Mouse (Mus musculus): ENCODE results near the gene Dhdh. TPM values are rescaled to one million over a fixed set of nuclear protein-coding genes. Genes with fewer than 3 reads are reported as not detected.
A peak's percentile ranks its signal among the peaks of the same experiment; 100 is the strongest.
"Not testable (repeated sequence)": the region's sequence is repeated elsewhere in the genome, so short reads cannot be mapped to it uniquely, and the experiment has no call there.

Dhdh gene
- polyA plus RNA-seq, 1 experiment from 2014 or later, result 1.4 TPM

DNA sequence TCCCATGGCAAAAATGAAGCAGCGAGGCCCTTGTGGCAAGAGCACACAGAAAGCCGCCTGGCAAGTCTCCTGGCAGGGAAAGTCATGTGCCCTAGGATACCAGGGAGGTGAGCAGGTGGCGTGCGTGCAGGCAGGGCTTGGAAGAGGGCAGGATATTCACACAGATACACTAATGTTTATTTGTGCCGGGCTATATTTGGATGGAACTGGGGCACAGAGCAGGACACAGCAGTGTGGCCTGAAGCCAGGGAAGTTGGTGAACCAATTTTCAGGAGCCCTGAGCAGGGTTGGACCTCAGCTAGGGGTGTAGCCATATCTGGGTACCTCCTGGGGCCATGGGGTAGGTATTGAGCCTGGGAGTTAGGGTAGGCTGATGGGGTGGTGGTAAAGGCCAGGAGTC, 4.3 kb upstream of the Dhdh start:
- Histone ChIP-seq H3K4me3 (ENCODE audit: low read depth, low read length) (no peak overlapping the region), H3K27ac (ENCODE audit: low read depth, low read length) (no peak overlapping the region), H3K9me3 (replicated peaks; ENCODE audit: control insufficient read depth, low read length) (no peaks in the 10 kb centered on the region), H3K4me1 (ENCODE audit: control insufficient read depth, insufficient read depth, low read length) (no peaks in the 10 kb centered on the region; the same call in 1 of the 2 replicates), H3K4me2 (ENCODE audit: low read length) (no peak overlapping the region), H3K27me3 (replicated peaks; ENCODE audit: control insufficient read depth, insufficient read depth, low read length) (no peaks in the 10 kb centered on the region), H3K36me3 (ENCODE audit: control insufficient read depth, insufficient read depth, low read length) (peaks cover 60% of the 10 kb centered on the region), H3K9ac (ENCODE audit: low read length) (no peak overlapping the region)
- 96% methylated on average over 5 of the region's 5 CpGs for WGBS
- ATAC-seq (no peak), DNase-seq (ENCODE audit: low spot score) (no peak)

DNA sequence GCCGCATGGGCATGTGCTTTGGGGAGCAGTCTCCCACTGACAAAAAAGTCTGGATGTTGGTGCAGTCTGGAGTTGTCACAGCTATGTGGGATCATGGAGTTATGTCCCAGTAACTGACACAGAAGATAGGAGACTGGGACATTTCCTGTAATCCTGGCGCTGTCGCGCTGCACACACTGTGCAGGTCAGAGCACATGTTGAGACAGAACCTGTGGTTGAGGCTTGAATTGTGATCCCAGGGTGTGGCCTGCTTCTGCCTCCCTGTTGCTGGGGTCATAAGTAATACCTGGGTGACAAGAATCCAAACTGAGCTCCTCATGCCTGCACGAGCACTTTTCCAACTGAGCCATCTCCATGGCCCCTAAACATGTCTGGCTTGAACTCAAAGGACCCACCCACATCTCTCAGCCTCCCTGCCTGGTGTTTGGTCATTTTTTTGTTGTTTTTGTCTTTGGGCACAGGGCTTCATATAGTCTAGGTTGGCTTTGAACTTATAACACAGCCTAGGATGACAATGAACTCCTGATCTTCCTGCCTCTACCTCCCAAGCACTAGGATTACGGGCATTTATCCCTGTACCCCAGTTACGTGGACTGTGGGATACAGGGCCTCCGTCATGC, 3.7 kb upstream of the Dhdh start:
- Histone ChIP-seq H3K27me3 (replicated peaks; ENCODE audit: control insufficient read depth, insufficient read depth, low read length) (no peaks in the 10 kb centered on the region), H3K9me3 (replicated peaks; ENCODE audit: control insufficient read depth, low read length) (no peaks in the 10 kb centered on the region), H3K9ac (ENCODE audit: low read length) (no peak overlapping the region), H3K4me3 (ENCODE audit: low read depth, low read length) (no peak overlapping the region), H3K36me3 (ENCODE audit: control insufficient read depth, insufficient read depth, low read length) (peaks cover 54% of the 10 kb centered on the region), H3K27ac (ENCODE audit: low read depth, low read length) (no peak overlapping the region), H3K4me2 (ENCODE audit: low read length) (no peak overlapping the region), H3K4me1 (ENCODE audit: control insufficient read depth, insufficient read depth, low read length) (no peaks in the 10 kb centered on the region; the same call in 1 of the 2 replicates)
- no peak for DNase-seq (ENCODE audit: low spot score)
- 96% methylated on average over 8 of the region's 8 CpGs for WGBS
- ATAC-seq, result no peak

DNA sequence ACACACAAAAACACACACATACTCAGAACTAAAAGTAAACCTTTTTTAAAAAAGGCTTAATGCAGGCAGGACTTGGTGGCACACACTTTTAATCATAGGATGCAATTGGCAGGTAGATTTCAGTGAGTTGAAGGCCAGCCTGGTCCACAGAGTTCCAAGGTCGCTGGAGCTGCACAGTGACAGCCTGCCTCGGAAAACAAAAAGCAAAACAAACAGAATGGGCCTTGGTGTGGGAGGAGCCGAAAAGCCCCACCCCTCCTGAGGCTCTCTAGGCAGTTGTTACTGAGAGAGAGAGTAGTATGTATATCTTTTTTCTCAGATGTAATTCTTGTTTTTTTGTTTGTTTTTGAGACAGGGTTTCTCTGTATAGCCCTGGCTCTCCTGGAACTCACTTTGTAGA, 2.7 kb upstream of the Dhdh start:
- no peaks in the 10 kb centered on the region for H3K27me3 ChIP-seq (replicated peaks; ENCODE audit: control insufficient read depth, insufficient read depth, low read length)
- WGBS, result 23% methylated on average over 3 of the region's 3 CpGs
- DNase-seq (ENCODE audit: low spot score) (no peak), ATAC-seq (no peak)
- no peak overlapping the region for H3K27ac ChIP-seq (ENCODE audit: low read depth, low read length)
- H3K36me3 ChIP-seq (ENCODE audit: control insufficient read depth, insufficient read depth, low read length), result peaks cover 43% of the 10 kb centered on the region
- H3K4me3 ChIP-seq (ENCODE audit: low read depth, low read length), result no peak overlapping the region
- no peak overlapping the region for H3K4me2 ChIP-seq (ENCODE audit: low read length)
- H3K9me3 ChIP-seq (replicated peaks; ENCODE audit: control insufficient read depth, low read length), result no peaks in the 10 kb centered on the region
- H3K4me1 ChIP-seq (ENCODE audit: control insufficient read depth, insufficient read depth, low read length), result no peaks in the 10 kb centered on the region; the same call in 1 of the 2 replicates
- no peak overlapping the region for H3K9ac ChIP-seq (ENCODE audit: low read length)

DNA sequence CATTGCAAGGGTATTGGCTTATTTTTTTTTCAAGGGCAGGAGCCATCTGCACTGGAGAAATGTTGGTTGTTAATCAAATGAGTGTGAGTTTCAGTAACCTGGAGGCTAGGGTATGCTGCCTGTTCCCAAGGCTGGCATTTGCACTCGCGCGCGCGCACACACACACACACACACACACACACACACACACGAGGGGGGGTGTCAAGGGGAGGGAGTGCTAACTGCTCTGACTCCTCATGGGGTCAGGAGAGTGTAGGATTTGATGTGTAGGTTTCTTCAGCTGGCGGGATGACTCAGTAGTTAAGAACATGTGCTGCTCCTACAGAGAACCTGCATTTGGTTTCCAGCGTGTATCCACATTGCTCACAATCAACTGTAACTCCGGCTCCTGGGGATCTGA, 2.2 kb upstream of the Dhdh start:
- Histone ChIP-seq H3K9me3 (replicated peaks; ENCODE audit: control insufficient read depth, low read length) (no peaks in the 10 kb centered on the region), H3K4me3 (ENCODE audit: low read depth, low read length) (no peak overlapping the region), H3K4me1 (ENCODE audit: control insufficient read depth, insufficient read depth, low read length) (no peaks in the 10 kb centered on the region; the same call in 1 of the 2 replicates), H3K4me2 (ENCODE audit: low read length) (no peak overlapping the region), H3K27me3 (replicated peaks; ENCODE audit: control insufficient read depth, insufficient read depth, low read length) (no peaks in the 10 kb centered on the region), H3K27ac (ENCODE audit: low read depth, low read length) (no peak overlapping the region), H3K9ac (ENCODE audit: low read length) (no peak overlapping the region), H3K36me3 (ENCODE audit: control insufficient read depth, insufficient read depth, low read length) (peaks cover 38% of the 10 kb centered on the region)
- DNase-seq (ENCODE audit: low spot score) (no peak), ATAC-seq (0 out of 2 replicates have a peak, but pooled peaks have one; percentile 19)
- 58% methylated on average over 9 of the region's 9 CpGs for WGBS

DNA sequence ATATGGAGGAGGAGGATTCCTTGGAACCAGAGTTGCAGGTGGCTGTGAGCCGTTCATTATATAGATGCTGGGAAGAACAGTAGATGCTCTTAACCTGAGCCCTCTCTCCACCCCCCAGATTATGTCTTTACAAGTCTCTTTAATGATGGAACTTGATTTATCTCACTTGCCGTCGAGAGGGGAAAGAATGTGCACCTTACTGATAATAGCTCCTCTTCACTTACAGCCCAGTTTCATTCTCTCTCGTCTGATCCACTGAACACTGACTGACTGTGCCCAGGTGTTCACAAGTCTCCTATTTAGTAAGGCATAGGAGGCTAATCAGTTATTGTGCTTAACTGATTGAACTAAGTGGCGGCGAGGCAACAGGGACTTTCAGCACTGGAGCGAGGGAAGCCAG, 973 bp upstream of the Dhdh start:
- no peak overlapping the region for H3K4me2 ChIP-seq (ENCODE audit: low read length)
- no peak overlapping the region for H3K4me3 ChIP-seq (ENCODE audit: low read depth, low read length)
- ATAC-seq (no peak), DNase-seq (ENCODE audit: low spot score) (no peak)
- no peaks in the 10 kb centered on the region for H3K27me3 ChIP-seq (replicated peaks; ENCODE audit: control insufficient read depth, insufficient read depth, low read length)
- no peak overlapping the region for H3K9ac ChIP-seq (ENCODE audit: low read length)
- WGBS, result 89% methylated on average over 7 of the region's 7 CpGs
- no peaks in the 10 kb centered on the region for H3K9me3 ChIP-seq (replicated peaks; ENCODE audit: control insufficient read depth, low read length)
- H3K4me1 ChIP-seq (ENCODE audit: control insufficient read depth, insufficient read depth, low read length), result no peaks in the 10 kb centered on the region; the same call in 1 of the 2 replicates
- no peak overlapping the region for H3K27ac ChIP-seq (ENCODE audit: low read depth, low read length)
- H3K36me3 ChIP-seq (ENCODE audit: control insufficient read depth, insufficient read depth, low read length), result peaks cover 26% of the 10 kb centered on the region

DNA sequence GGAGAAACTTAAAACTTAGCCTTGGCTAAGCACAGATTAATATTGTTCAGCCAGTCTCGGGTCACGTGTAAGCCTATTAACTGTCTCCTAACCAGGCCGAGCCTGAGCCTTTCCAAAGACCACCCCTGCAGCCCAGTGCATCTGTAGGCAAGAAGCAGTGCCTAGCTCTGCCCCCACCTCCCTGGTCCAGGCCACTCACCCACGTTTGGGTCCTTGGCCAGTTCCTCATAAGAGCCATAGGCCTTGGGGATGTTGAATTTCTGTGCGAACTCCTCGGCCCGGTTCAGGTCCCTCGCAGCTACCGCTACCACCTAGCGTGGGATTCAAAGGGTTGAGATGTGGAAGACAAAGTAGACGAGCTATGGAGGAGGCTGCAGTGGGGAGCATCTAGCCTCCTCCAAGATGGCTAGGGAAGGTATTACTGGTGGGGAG, 728 bp downstream of the Dhdh start:
- Histone ChIP-seq H3K27me3 (replicated peaks; ENCODE audit: control insufficient read depth, insufficient read depth, low read length) (no peaks in the 10 kb centered on the region), H3K4me1 (ENCODE audit: control insufficient read depth, insufficient read depth, low read length) (no peaks in the 10 kb centered on the region; the same call in 1 of the 2 replicates), H3K36me3 (ENCODE audit: control insufficient read depth, insufficient read depth, low read length) (peaks cover 9% of the 10 kb centered on the region; the same call in 1 of the 2 replicates), H3K9me3 (replicated peaks; ENCODE audit: control insufficient read depth, low read length) (no peaks in the 10 kb centered on the region), H3K4me2 (ENCODE audit: low read length) (peak overlapping the region; percentile 63), H3K4me3 (ENCODE audit: low read depth, low read length) (peak overlapping the region; percentile 38), H3K27ac (ENCODE audit: low read depth, low read length) (peak overlapping the region; percentile 46), H3K9ac (ENCODE audit: low read length) (peak overlapping the region; percentile 68)
- ATAC-seq, result peak; percentile 53
- peak; percentile 27 for DNase-seq (ENCODE audit: low spot score)
- WGBS, result 16% methylated on average over 11 of the region's 11 CpGs

DNA sequence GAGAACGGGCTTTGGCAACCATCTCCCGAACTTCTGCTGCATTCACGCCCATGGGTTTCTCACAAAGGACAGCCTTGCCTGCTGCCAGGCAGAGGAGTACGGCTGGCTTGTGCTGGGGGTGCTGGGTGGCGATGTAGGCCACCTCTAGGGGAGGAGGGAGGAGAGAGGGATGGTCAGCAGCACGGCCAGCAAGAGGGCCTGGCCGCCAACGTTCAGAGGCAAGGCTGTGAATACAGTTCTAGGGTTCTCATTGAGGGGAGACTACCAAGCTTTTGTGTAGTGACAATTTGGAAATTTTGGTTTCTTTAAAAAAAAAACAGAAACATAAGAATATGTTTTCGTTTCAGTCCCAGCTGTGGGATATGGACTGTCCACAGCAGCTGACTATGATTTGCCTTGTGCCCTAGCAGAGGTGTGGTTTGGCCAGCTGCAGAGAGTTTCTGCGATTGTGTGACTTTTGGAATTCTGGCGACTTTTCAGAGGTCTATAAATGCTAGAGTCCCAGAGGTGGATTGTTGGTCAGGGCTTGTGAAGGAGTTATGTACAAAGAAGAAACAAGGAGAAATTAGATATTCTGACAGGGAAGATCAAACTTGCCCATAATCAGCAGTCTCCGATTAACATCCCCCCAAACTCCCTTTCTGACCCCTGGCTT, 1.7 kb downstream of the Dhdh start, which contains the start of gene Gm45808:
Gm45808 (minus strand) TSS at position 51 of the 655 bp plus-strand sequence.
- Histone ChIP-seq H3K27ac (ENCODE audit: low read depth, low read length) (no peak within 1 kb of the TSS), H3K4me2 (ENCODE audit: low read length) (no peak within 1 kb of the TSS), H3K9me3 (replicated peaks; ENCODE audit: control insufficient read depth, low read length) (no peaks in the 10 kb centered on the region), H3K4me1 (ENCODE audit: control insufficient read depth, insufficient read depth, low read length) (no peaks in the 10 kb centered on the region; the same call in 1 of the 2 replicates), H3K27me3 (replicated peaks; ENCODE audit: control insufficient read depth, insufficient read depth, low read length) (no peaks in the 10 kb centered on the region), H3K9ac (ENCODE audit: low read length) (no peak within 1 kb of the TSS), H3K36me3 (ENCODE audit: control insufficient read depth, insufficient read depth, low read length) (peaks cover under 1% of the 10 kb centered on the region; the same call in 1 of the 2 replicates), H3K4me3 (ENCODE audit: low read depth, low read length) (no peak within 1 kb of the TSS)
- DNase-seq (ENCODE audit: low spot score) (no peak), ATAC-seq (no peak)
- WGBS, result 77% methylated on average over 12 of the region's 12 CpGs

DNA sequence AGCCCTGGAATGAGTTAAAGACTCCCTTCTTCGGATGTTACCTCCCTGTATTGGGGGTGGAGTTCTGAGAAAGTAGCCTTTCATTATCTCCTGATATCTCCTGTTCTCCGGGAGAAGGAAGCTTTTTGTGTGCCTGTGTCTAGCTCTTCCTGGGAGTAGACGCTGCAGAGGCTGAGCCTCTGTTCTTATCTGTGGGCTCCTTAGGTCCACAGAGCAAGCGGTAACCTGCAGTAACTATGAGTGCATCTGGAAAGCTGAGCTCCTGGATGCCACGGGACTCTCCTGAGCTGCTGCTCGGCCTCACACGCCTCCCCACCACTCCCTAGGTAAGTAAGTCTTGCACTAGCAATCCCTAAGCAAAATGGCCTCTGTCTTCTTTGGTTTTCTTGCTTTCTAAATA, 2.4 kb downstream of the Dhdh start:
- Histone ChIP-seq H3K4me3 (ENCODE audit: low read depth, low read length) (no peak overlapping the region), H3K27me3 (replicated peaks; ENCODE audit: control insufficient read depth, insufficient read depth, low read length) (no peaks in the 10 kb centered on the region), H3K9ac (ENCODE audit: low read length) (no peak overlapping the region), H3K4me1 (ENCODE audit: control insufficient read depth, insufficient read depth, low read length) (no peaks in the 10 kb centered on the region; the same call in 1 of the 2 replicates), H3K9me3 (replicated peaks; ENCODE audit: control insufficient read depth, low read length) (no peaks in the 10 kb centered on the region), H3K27ac (ENCODE audit: low read depth, low read length) (no peak overlapping the region), H3K4me2 (ENCODE audit: low read length) (no peak overlapping the region), H3K36me3 (ENCODE audit: control insufficient read depth, insufficient read depth, low read length) (no peaks in the 10 kb centered on the region)
- no peak for ATAC-seq
- DNase-seq (ENCODE audit: low spot score), result no peak
- 80% methylated on average over 7 of the region's 7 CpGs for WGBS

DNA sequence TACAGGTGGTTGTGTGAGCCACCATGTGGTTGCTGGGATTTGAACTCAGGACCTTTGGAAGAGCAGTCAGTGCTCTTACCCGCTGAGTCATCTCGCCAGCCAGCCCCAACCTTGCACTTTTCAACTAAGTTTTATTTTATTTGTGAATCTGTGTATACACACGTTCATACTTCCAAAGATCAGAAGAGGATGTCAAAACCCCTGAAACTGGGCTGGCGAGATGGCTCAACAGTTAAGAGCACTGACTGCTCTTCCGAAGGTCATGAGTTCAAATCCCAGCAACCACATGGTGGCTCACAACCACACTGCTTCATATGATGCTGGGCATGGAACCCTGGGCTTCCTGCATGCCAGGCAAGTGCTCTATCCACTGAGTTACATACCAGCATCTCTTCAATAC, 3.6 kb downstream of the Dhdh start:
- ATAC-seq; DNase-seq (ENCODE audit: low spot score); H3K9me3 ChIP-seq (replicated peaks; ENCODE audit: control insufficient read depth, low read length); H3K4me2 ChIP-seq (ENCODE audit: low read length); H3K9ac ChIP-seq (ENCODE audit: low read length); H3K27ac ChIP-seq (ENCODE audit: low read depth, low read length); H3K36me3 ChIP-seq (ENCODE audit: control insufficient read depth, insufficient read depth, low read length); H3K4me3 ChIP-seq (ENCODE audit: low read depth, low read length); H3K4me1 ChIP-seq (ENCODE audit: control insufficient read depth, insufficient read depth, low read length); H3K27me3 ChIP-seq (replicated peaks; ENCODE audit: control insufficient read depth, insufficient read depth, low read length): not testable (repeated sequence)
- WGBS, result 95% methylated on average over 5 of the region's 5 CpGs
